Mouse (Mus musculus): ENCODE results near the gene Rps10. TPM values are rescaled to one million over a fixed set of nuclear protein-coding genes. Genes with fewer than 3 reads are reported as not detected.

Gene Rps10
- polyA plus RNA-seq, 1 experiment from 2014 or later, result 400 TPM

GRCm38 (mm10) chr17:27623360-27624326, 12.8 kb downstream of the Rps10 start, which contains the start of gene Nudt3:
TSS of gene Nudt3 (minus strand) at chr17:27623495.
- Histone ChIP-seq H3K4me2 (ENCODE audit: low read length) (peak within 1 kb of the TSS; percentile 89), H3K9me3 (replicated peaks; ENCODE audit: control insufficient read depth, low read length, poor library complexity, severe bottlenecking) (no peaks in the 10 kb centered on the region), H3K9ac (ENCODE audit: low read depth, low read length) (peak within 1 kb of the TSS; percentile 92), H3K27ac (ENCODE audit: low read length) (peak within 1 kb of the TSS; percentile 99), H3K4me3 (ENCODE audit: low read depth, low read length) (peak within 1 kb of the TSS; percentile 97), H3K27me3 (ENCODE audit: control insufficient read depth, insufficient read depth, low read depth, low read length) (no peaks in the 10 kb centered on the region), H3K4me1 (ENCODE audit: control insufficient read depth, insufficient read depth, low read length) (peaks cover 26% of the 10 kb centered on the region), H3K36me3 (ENCODE audit: control insufficient read depth, insufficient read depth, low read length) (no peaks in the 10 kb centered on the region)
- peak; percentile 89 for ATAC-seq
- WGBS, result 8% methylated on average over 78 of the region's 91 CpGs

GRCm38 (mm10) chr17:27622611-27623359, 13.7 kb downstream of the Rps10 start:
- H3K27ac ChIP-seq (ENCODE audit: low read length), result peak overlapping the region; percentile 99
- peak overlapping the region; percentile 89 for H3K4me2 ChIP-seq (ENCODE audit: low read length)
- WGBS, result under 1% methylated on average over 51 of the region's 80 CpGs
- peaks cover 26% of the 10 kb centered on the region for H3K4me1 ChIP-seq (ENCODE audit: control insufficient read depth, insufficient read depth, low read length)
- H3K9me3 ChIP-seq (replicated peaks; ENCODE audit: control insufficient read depth, low read length, poor library complexity, severe bottlenecking), result no peaks in the 10 kb centered on the region
- peak; percentile 49 for ATAC-seq
- no peaks in the 10 kb centered on the region for H3K36me3 ChIP-seq (ENCODE audit: control insufficient read depth, insufficient read depth, low read length)
- no peaks in the 10 kb centered on the region for H3K27me3 ChIP-seq (ENCODE audit: control insufficient read depth, insufficient read depth, low read depth, low read length)
- peak overlapping the region; percentile 92 for H3K9ac ChIP-seq (ENCODE audit: low read depth, low read length)
- H3K4me3 ChIP-seq (ENCODE audit: low read depth, low read length), result peak overlapping the region; percentile 97

- H3K4me1 ChIP-seq (ENCODE audit: control insufficient read depth, insufficient read depth, low read length), result peaks cover 26% of the 10 kb centered on the region
- H3K27me3 ChIP-seq (ENCODE audit: control insufficient read depth, insufficient read depth, low read depth, low read length), result no peaks in the 10 kb centered on the region
- no peaks in the 10 kb centered on the region for H3K9me3 ChIP-seq (replicated peaks; ENCODE audit: control insufficient read depth, low read length, poor library complexity, severe bottlenecking)
- WGBS, result 1% methylated on average over 23 of the region's 23 CpGs
- peak overlapping the region; percentile 97 for H3K4me3 ChIP-seq (ENCODE audit: low read depth, low read length)
- H3K4me2 ChIP-seq (ENCODE audit: low read length), result peak overlapping the region; percentile 89
- no peak for ATAC-seq
- peak overlapping the region; percentile 92 for H3K9ac ChIP-seq (ENCODE audit: low read depth, low read length)
- peak overlapping the region; percentile 99 for H3K27ac ChIP-seq (ENCODE audit: low read length)
- no peaks in the 10 kb centered on the region for H3K36me3 ChIP-seq (ENCODE audit: control insufficient read depth, insufficient read depth, low read length)
Observed at GRCm38 (mm10) chr17:27621705-27622531, 14.6 kb downstream of the Rps10 start.

GRCm38 (mm10) chr17:27621161-27621560, 15.3 kb downstream of the Rps10 start:
- Histone ChIP-seq H3K27me3 (ENCODE audit: control insufficient read depth, insufficient read depth, low read depth, low read length) (no peaks in the 10 kb centered on the region), H3K4me2 (ENCODE audit: low read length) (peak overlapping the region; percentile 89), H3K36me3 (ENCODE audit: control insufficient read depth, insufficient read depth, low read length) (no peaks in the 10 kb centered on the region), H3K9me3 (replicated peaks; ENCODE audit: control insufficient read depth, low read length, poor library complexity, severe bottlenecking) (no peaks in the 10 kb centered on the region), H3K27ac (ENCODE audit: low read length) (peak overlapping the region; percentile 99), H3K9ac (ENCODE audit: low read depth, low read length) (peak overlapping the region; percentile 92), H3K4me3 (ENCODE audit: low read depth, low read length) (peak overlapping the region; percentile 97), H3K4me1 (ENCODE audit: control insufficient read depth, insufficient read depth, low read length) (peaks cover 26% of the 10 kb centered on the region)
- 16% methylated on average over 8 of the region's 8 CpGs for WGBS
- no peak for ATAC-seq

- Histone ChIP-seq H3K27me3 (ENCODE audit: control insufficient read depth, insufficient read depth, low read depth, low read length) (no peaks in the 10 kb centered on the region), H3K4me3 (ENCODE audit: low read depth, low read length) (no peak overlapping the region), H3K4me2 (ENCODE audit: low read length) (no peak overlapping the region), H3K9ac (ENCODE audit: low read depth, low read length) (no peak overlapping the region), H3K9me3 (replicated peaks; ENCODE audit: control insufficient read depth, low read length, poor library complexity, severe bottlenecking) (no peaks in the 10 kb centered on the region), H3K36me3 (ENCODE audit: control insufficient read depth, insufficient read depth, low read length) (no peaks in the 10 kb centered on the region), H3K4me1 (ENCODE audit: control insufficient read depth, insufficient read depth, low read length) (peaks cover 26% of the 10 kb centered on the region), H3K27ac (ENCODE audit: low read length) (no peak overlapping the region)
- no peak for ATAC-seq
- WGBS, result 89% methylated on average over 7 of the region's 7 CpGs
Observed at GRCm38 (mm10) chr17:27615388-27615787, 21.1 kb downstream of the Rps10 start.

- Histone ChIP-seq H3K36me3 (ENCODE audit: control insufficient read depth, insufficient read depth, low read length) (no peaks in the 10 kb centered on the region), H3K4me2 (ENCODE audit: low read length) (no peak overlapping the region), H3K4me3 (ENCODE audit: low read depth, low read length) (no peak overlapping the region), H3K9ac (ENCODE audit: low read depth, low read length) (no peak overlapping the region), H3K27ac (ENCODE audit: low read length) (no peak overlapping the region), H3K4me1 (ENCODE audit: control insufficient read depth, insufficient read depth, low read length) (peaks cover 18% of the 10 kb centered on the region), H3K27me3 (ENCODE audit: control insufficient read depth, insufficient read depth, low read depth, low read length) (no peaks in the 10 kb centered on the region), H3K9me3 (replicated peaks; ENCODE audit: control insufficient read depth, low read length, poor library complexity, severe bottlenecking) (no peaks in the 10 kb centered on the region)
- 72% methylated on average over 4 of the region's 4 CpGs for WGBS
- ATAC-seq, result no peak
Observed at GRCm38 (mm10) chr17:27613016-27613415, 23.5 kb downstream of the Rps10 start.

- H3K4me2 ChIP-seq (ENCODE audit: low read length), result no peak overlapping the region
- no peak overlapping the region for H3K4me3 ChIP-seq (ENCODE audit: low read depth, low read length)
- no peaks in the 10 kb centered on the region for H3K9me3 ChIP-seq (replicated peaks; ENCODE audit: control insufficient read depth, low read length, poor library complexity, severe bottlenecking)
- no peaks in the 10 kb centered on the region for H3K36me3 ChIP-seq (ENCODE audit: control insufficient read depth, insufficient read depth, low read length)
- no peak overlapping the region for H3K9ac ChIP-seq (ENCODE audit: low read depth, low read length)
- H3K4me1 ChIP-seq (ENCODE audit: control insufficient read depth, insufficient read depth, low read length), result peaks cover 18% of the 10 kb centered on the region
- H3K27me3 ChIP-seq (ENCODE audit: control insufficient read depth, insufficient read depth, low read depth, low read length), result no peaks in the 10 kb centered on the region
- no peak for ATAC-seq
- H3K27ac ChIP-seq (ENCODE audit: low read length), result no peak overlapping the region
- 84% methylated on average over 5 of the region's 5 CpGs for WGBS
Observed at GRCm38 (mm10) chr17:27611994-27612393, 24.5 kb downstream of the Rps10 start.

GRCm38 (mm10) chr17:27611519-27611884, 25.0 kb downstream of the Rps10 start:
- no peaks in the 10 kb centered on the region for H3K36me3 ChIP-seq (ENCODE audit: control insufficient read depth, insufficient read depth, low read length)
- no peak for ATAC-seq
- H3K9ac ChIP-seq (ENCODE audit: low read depth, low read length), result no peak overlapping the region
- H3K4me1 ChIP-seq (ENCODE audit: control insufficient read depth, insufficient read depth, low read length), result peaks cover 18% of the 10 kb centered on the region
- H3K4me2 ChIP-seq (ENCODE audit: low read length), result no peak overlapping the region
- H3K27ac ChIP-seq (ENCODE audit: low read length), result no peak overlapping the region
- H3K27me3 ChIP-seq (ENCODE audit: control insufficient read depth, insufficient read depth, low read depth, low read length), result no peaks in the 10 kb centered on the region
- 81% methylated on average over 3 of the region's 3 CpGs for WGBS
- H3K9me3 ChIP-seq (replicated peaks; ENCODE audit: control insufficient read depth, low read length, poor library complexity, severe bottlenecking), result no peaks in the 10 kb centered on the region
- no peak overlapping the region for H3K4me3 ChIP-seq (ENCODE audit: low read depth, low read length)
